In genomic region chr14:51482971-51483381, GRCm38 (mm10) we compare ENCODE assay signal across 18 mouse cellular contexts. TPM values are rescaled to one million over a fixed set of nuclear protein-coding genes. Genes with fewer than 3 reads are reported as not detected.
"Had no signal": no experiment of that assay in that cellular context is flagged by ENCODE, and none has a peak within 500 bp of the region (broad histone marks: within the 10 kb centered on the region; RNA-seq: fewer than 3 reads in every experiment).

No protein-coding gene starts in this region.

RNA-seq across cellular contexts. Expression of gene Vmn2r89, which starts 31.3 kb away (rescaled TPM):
- total RNA-seq: layer of hippocampus, postnatal 25 days; left cerebral cortex, adult 2 months; left cerebral cortex, postnatal 14 days; megakaryocyte progenitor cell, adult 5-6 weeks had no signal
- polyA plus RNA-seq: limb, embryonic 10.5 days; limb, embryonic 14.5 days; liver, embryonic 11.5 days; liver, embryonic 15.5 days; lung, adult 2 months; lung, postnatal 0 days; midbrain, embryonic 10.5 days; midbrain, embryonic 14.5 days; neural tube, embryonic 13.5 days; spleen, adult 2 months; stomach, embryonic 15.5 days; testis, adult 2 months; thymus, adult 2 months; urinary bladder, adult 2 months had no signal
